In the genomic region with DNA sequence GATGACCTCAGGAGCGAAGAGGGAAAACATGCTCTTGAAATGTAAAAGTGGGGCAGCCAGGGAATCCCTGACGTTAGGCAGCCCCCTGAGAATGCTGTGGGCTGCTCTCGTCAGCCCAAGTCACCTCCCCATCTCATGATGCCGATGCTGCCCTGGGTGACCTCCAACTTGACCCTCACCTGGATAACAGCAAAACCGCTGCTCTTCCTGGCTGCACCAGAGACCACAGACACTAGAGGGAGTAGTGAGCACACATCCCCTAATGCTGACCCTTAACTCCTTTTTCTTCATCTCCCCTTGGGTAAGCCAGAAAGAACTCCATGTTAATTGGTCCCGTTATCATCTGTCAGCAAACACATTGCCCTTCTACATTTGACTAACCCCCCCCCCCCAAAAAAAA, we compare ENCODE assay signal across 10 mouse cellular contexts.
DNase-seq lines count a peak whose midpoint lies in the region; ATAC-seq and TF ChIP-seq lines count a peak whose summit lies in the region.
"Had no signal": no experiment of that assay in that cellular context is flagged by ENCODE, and none has a peak within 500 bp of the region (broad histone marks: within the 10 kb centered on the region; RNA-seq: fewer than 3 reads in every experiment).

No protein-coding gene starts in this region.

- DNase-seq in left cerebral cortex, adult 2 months (ENCODE audit: extremely low spot score in 1 of 2, low spot score in 2 of 2): no peak
- no peak for DNase-seq in left cerebral cortex, postnatal 25 days (ENCODE audit: low spot score in 2 of 2)
- peak; percentile 26 for DNase-seq in G1E (ENCODE audit: low spot score)
- peak; percentile 36 for DNase-seq in liver, postnatal 0 days
- DNase-seq in yolk sac, embryonic 10.5 days (ENCODE audit: low spot score): no peak
- no peak for DNase-seq in heart, adult 8-10 months (ENCODE audit: low spot score)
- DNase-seq in spleen, adult 18-20 months: no peak
- DNase-seq: left cerebral cortex, postnatal 4 days had no signal

- intact Hi-C loops in left cerebral cortex, adult 2 months (cut with DNase I): no loop called here
- intact Hi-C loops in left cerebral cortex, postnatal 25 days (cut with DNase I): no loop called here

- no peaks in the 10 kb centered on the region for H3K36me3 ChIP-seq in G1E (replicated peaks)
- no peaks in the 10 kb centered on the region for H3K36me3 ChIP-seq in liver, postnatal 0 days (replicated peaks; ENCODE audit: insufficient read depth, low read length)
- H3K36me3 ChIP-seq: heart, embryonic 13.5 days had no signal

- H3K27me3 ChIP-seq in G1E (ENCODE audit: insufficient read depth, low read length): peaks cover 21% of the 10 kb centered on the region
- no peaks in the 10 kb centered on the region for H3K27me3 ChIP-seq in liver, postnatal 0 days (ENCODE audit: insufficient read depth, low read length)
- H3K27me3 ChIP-seq: heart, embryonic 13.5 days had no signal

- H3K9me3 ChIP-seq in G1E (replicated peaks): no peaks in the 10 kb centered on the region
- no peaks in the 10 kb centered on the region for H3K9me3 ChIP-seq in liver, postnatal 0 days (ENCODE audit: low read length)
- H3K9me3 ChIP-seq: heart, embryonic 13.5 days had no signal

- no peak overlapping the region for H3K4me3 ChIP-seq in left cerebral cortex, adult 2 months
- no peak overlapping the region for H3K4me3 ChIP-seq in G1E (ENCODE audit: low read depth, low read length)
- no peak overlapping the region for H3K4me3 ChIP-seq in cortical plate, adult 2 months (ENCODE audit: insufficient read depth, low read length)
- H3K4me3 ChIP-seq in liver, postnatal 0 days (ENCODE audit: low read depth, low read length): peak overlapping the region; percentile 49; the same call in 1 of the 2 replicates
- H3K4me3 ChIP-seq: heart, embryonic 13.5 days had no signal

- TF ChIP-seq CTCF in left cerebral cortex, adult 2 months (IDR thresholded peaks at IDR 0.05): peak; percentile 64
- TF ChIP-seq CTCF in G1E (IDR thresholded peaks at IDR 0.05; ENCODE audit: low read depth, low read length): peak; percentile 64
- TF ChIP-seq CTCF in cortical plate, adult 2 months (IDR thresholded peaks at IDR 0.05; ENCODE audit: extremely low read depth, insufficient read depth, low read length): peak; percentile 58
- peak; percentile 89 for TF ChIP-seq CTCF in liver, postnatal 0 days (IDR thresholded peaks at IDR 0.05; ENCODE audit: low read depth)

- 40% methylated on average over 6 of the region's 6 CpGs for WGBS in liver, postnatal 0 days (ENCODE audit: insufficient replicate concordance)

- no peak overlapping the region for H3K27ac ChIP-seq in left cerebral cortex, adult 2 months
- no peak overlapping the region for H3K27ac ChIP-seq in cortical plate, adult 2 months (ENCODE audit: insufficient read depth, low read length)
- no peak overlapping the region for H3K27ac ChIP-seq in liver, postnatal 0 days (ENCODE audit: low read depth)
- H3K27ac ChIP-seq: heart, embryonic 13.5 days had no signal

- no peak overlapping the region for H3K9ac ChIP-seq in liver, postnatal 0 days (replicated peaks)
- H3K9ac ChIP-seq: heart, embryonic 13.5 days had no signal

- TF ChIP-seq EP300 in liver, postnatal 0 days (IDR thresholded peaks at IDR 0.05; ENCODE audit: low read depth): no peak

- no peak for TF ChIP-seq POLR2A in cortical plate, adult 2 months (IDR thresholded peaks at IDR 0.05; ENCODE audit: extremely low read depth, insufficient read depth, low read length)

- peak overlapping the region; percentile 66 for H3K4me2 ChIP-seq in liver, postnatal 0 days (ENCODE audit: low read depth, low read length)
- H3K4me2 ChIP-seq: heart, embryonic 13.5 days had no signal

- no peak for ATAC-seq in G1E (ENCODE audit: extremely low read depth, insufficient number of reproducible peaks, low FRiP score, poor library complexity, severe bottlenecking)
- ATAC-seq in liver, postnatal 0 days: no peak

- peaks cover 18% of the 10 kb centered on the region for H3K4me1 ChIP-seq in G1E (ENCODE audit: insufficient read depth, low read depth, low read length)
- H3K4me1 ChIP-seq in cortical plate, adult 2 months (ENCODE audit: control insufficient read depth, insufficient read depth, low read length): 0 out of 2 replicates have a peak, but pooled peaks cover 2% of the 10 kb centered on the region
- peaks cover 12% of the 10 kb centered on the region for H3K4me1 ChIP-seq in liver, postnatal 0 days (ENCODE audit: insufficient read depth)

Comparison
In these comparisons a context has a peak if more than half of its experiments do, and no peak if none do; other contexts are left out.
1. DNase-seq: peak in G1E (single experiment) and liver, postnatal 0 days (single experiment); none in left cerebral cortex, adult 2 months (0 of 2), left cerebral cortex, postnatal 25 days (0 of 2), yolk sac, embryonic 10.5 days (single experiment), heart, adult 8-10 months (single experiment) and spleen, adult 18-20 months (0 of 2).
2. Peak in every context shown above with its lines, with median percentiles within 50 percentile points of each other: CTCF ChIP-seq.